Mouse (Mus musculus) liver, adult 2 months (tissue): ENCODE measurements around the gene Dlgap4.

ENCODE experiments used
- CTCF ChIP-seq: fragments of 200-500 bp; IDR thresholded peaks from 2 replicates; pipeline ENCODE4 v1.5.1; 2011; ENCODE audit warnings: low read depth, low read length, control low read depth
- POLR2A ChIP-seq: fragments of 200-500 bp; IDR thresholded peaks from 2 replicates; pipeline ENCODE4 v1.6.1; 2011; ENCODE audit warnings: low read length, control low read depth; ENCODE audit not compliant: insufficient read depth; ENCODE audit errors: extremely low read depth

DNA sequence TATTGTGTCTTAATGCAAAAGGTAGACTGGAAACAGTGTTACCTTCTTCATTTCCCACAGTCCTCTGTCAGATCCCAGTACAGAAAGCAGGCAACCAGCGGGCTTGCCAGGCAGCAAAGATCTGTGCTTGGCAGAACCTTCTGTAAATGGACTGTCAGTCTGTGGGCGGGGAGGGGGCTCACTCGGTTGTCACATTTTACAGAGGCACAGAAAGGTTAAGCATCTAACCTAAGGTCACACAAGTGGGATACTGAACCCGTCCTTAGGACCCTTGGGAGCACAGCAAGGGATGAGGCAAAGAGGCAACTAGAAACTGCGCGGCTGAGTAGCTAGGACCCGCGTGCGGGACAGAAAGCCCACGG lies 106.8 kb downstream of the Dlgap4 start:
- TF ChIP-seq CTCF (no peak), POLR2A (no peak)
